Mouse (Mus musculus) lung, embryonic 14.5 days (tissue): ENCODE measurements around the gene Slc9a6. TPM values are rescaled to one million over a fixed set of nuclear protein-coding genes. Genes with fewer than 3 reads are reported as not detected.

Source experiments
- ATAC-seq: fragments of 200-750 bp; cut with Nextera tagmentation; 2 replicates; pipeline ENCODE4 v1.8.0; 2017; ENCODE audit warnings: mild to moderate bottlenecking, moderate TSS enrichment, moderate library complexity; ENCODE audit not compliant: insufficient read depth
- DNase-seq: peaks from one replicate; pipeline ENCODE4 v3.0.0-alpha.2; 2015
- H3K27ac ChIP-seq: fragments of 300-500 bp; sonication (generic); 2 replicates; pipeline ENCODE4 v1.5.1; 2014; ENCODE audit warnings: low read depth, mild to moderate bottlenecking, moderate library complexity
- H3K27me3 ChIP-seq: fragments of 300-500 bp; sonication (generic); 2 replicates; pipeline ENCODE4 v1.6.1; 2014; ENCODE audit warnings: low read length, control low read depth; ENCODE audit not compliant: insufficient read depth
- H3K36me3 ChIP-seq: fragments of 300-500 bp; sonication (generic); 2 replicates; pipeline ENCODE4 v1.6.1; 2014; ENCODE audit warnings: control low read depth; ENCODE audit not compliant: insufficient read depth
- H3K4me1 ChIP-seq: fragments of 300-500 bp; sonication (generic); 2 replicates; pipeline ENCODE4 v1.6.1; 2014; ENCODE audit warnings: antibody characterized with exemption, control low read depth; ENCODE audit not compliant: insufficient read depth
- H3K4me2 ChIP-seq: fragments of 300-500 bp; sonication (generic); 2 replicates; pipeline ENCODE4 v1.6.1; 2014; ENCODE audit warnings: mild to moderate bottlenecking
- H3K4me3 ChIP-seq: fragments of 300-500 bp; sonication (generic); 2 replicates; pipeline ENCODE4 v1.5.1; 2014; ENCODE audit warnings: low read depth, low read length
- H3K9ac ChIP-seq: fragments of 300-500 bp; sonication (generic); 2 replicates; pipeline ENCODE4 v1.6.1; 2014
- H3K9me3 ChIP-seq: fragments of 300-500 bp; sonication (generic); 2 replicates; pipeline ENCODE4 v1.6.1; 2016; ENCODE audit warnings: low read depth, low read length, control low read depth
- CTCF ChIP-seq: IDR thresholded peaks from 2 replicates; pipeline ENCODE4 v1.5.1; 2016; ENCODE audit warnings: antibody characterized with exemption, low read depth
- WGBS: fragments of 180-500 bp; shearing (Covaris S2); extraction: QIAGEN DNeasy Blood & Tissue Kit; methylation state at CpG from one replicate; pipeline ENCODE4 v1.1.7; 2014; 5-methylcytosine and 5-hydroxymethylcytosine counted together
- polyA plus RNA-seq: library from polyadenylated mRNA; unstranded; fragments of >200 nt; fragmentation: Nextera tagmentation; extraction: Ambion mirVana; gene quantifications from 2 replicates; pipeline ENCODE4 v1.2.1, GENCODE M21; 2014

The Slc9a6 gene
- polyA plus RNA-seq: 8.7 and 8.9 TPM in 2 replicates

GRCm38 (mm10) chrX:56609623-56610317 lies at the start of gene Slc9a6:
Gene Slc9a6 (plus strand): TSS chrX:56609757.
- peak within 1 kb of the TSS; percentile 62 for H3K9ac ChIP-seq
- H3K36me3 ChIP-seq: no peaks in the 10 kb centered on the region
- no peaks in the 10 kb centered on the region for H3K27me3 ChIP-seq
- TF ChIP-seq CTCF: no peak
- H3K4me3 ChIP-seq: peak within 1 kb of the TSS; percentile 56
- peak within 1 kb of the TSS; percentile 76; the same call in 1 of the 2 replicates for H3K27ac ChIP-seq
- ATAC-seq (peak; percentile 98), DNase-seq (peak; percentile 91)
- H3K4me1 ChIP-seq: no peaks in the 10 kb centered on the region
- 9% methylated on average over 29 of the region's 50 CpGs for WGBS
- no peaks in the 10 kb centered on the region for H3K9me3 ChIP-seq
- peak within 1 kb of the TSS; percentile 65 for H3K4me2 ChIP-seq

DNA sequence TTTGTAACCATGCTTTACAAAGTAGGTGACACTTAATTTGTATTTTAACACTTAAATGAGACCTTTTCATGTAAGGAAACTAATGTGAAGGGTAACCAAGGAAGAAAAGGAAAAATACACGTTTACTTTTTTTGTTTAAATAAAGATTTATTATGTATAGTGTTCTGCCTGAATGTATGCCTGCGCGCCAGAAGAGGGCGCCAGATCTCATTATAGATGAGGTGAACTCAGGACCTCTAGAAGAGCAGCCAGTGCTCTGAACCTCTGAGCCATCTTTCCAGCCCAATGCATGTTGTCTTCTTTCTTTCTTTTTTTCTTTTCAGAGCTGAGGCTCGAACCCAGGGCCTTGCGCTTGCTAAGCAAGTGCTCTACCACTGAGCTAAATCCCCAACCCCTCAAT lies 37.1 kb upstream of the Slc9a6 start:
- Histone ChIP-seq H3K4me2 (no peak overlapping the region), H3K9me3 (no peaks in the 10 kb centered on the region), H3K4me3 (no peak overlapping the region), H3K4me1 (no peaks in the 10 kb centered on the region), H3K27me3 (no peaks in the 10 kb centered on the region), H3K27ac (no peak overlapping the region), H3K9ac (no peak overlapping the region), H3K36me3 (no peaks in the 10 kb centered on the region)
- TF ChIP-seq CTCF: peak; percentile 50
- peak; percentile 52 for DNase-seq
- ATAC-seq: no peak
- 20% methylated on average over 6 of the region's 6 CpGs for WGBS

DNA sequence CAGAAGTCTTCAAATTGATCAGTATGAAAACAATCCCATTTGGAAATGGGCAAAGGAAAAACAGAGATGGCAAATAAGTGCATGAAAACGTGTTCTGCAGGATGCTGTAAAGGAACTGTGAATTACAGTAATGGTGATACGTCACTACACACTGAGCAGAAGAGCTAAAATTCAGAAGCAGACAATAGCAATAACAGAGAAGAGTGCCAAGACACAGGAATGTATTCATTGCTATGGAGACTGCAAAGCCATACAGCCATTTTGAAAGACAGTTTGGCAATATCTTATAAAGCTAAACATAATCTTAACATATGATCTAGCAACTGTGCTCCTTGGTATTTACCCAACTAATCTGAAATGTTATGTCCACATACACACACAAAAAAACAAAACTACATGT lies 31.4 kb upstream of the Slc9a6 start:
- no peaks in the 10 kb centered on the region for H3K4me1 ChIP-seq
- no peak overlapping the region for H3K9ac ChIP-seq
- DNase-seq: no peak
- H3K27me3 ChIP-seq: no peaks in the 10 kb centered on the region
- no peak for TF ChIP-seq CTCF
- H3K4me3 ChIP-seq: no peak overlapping the region
- no peak for ATAC-seq
- H3K27ac ChIP-seq: no peak overlapping the region
- no peak overlapping the region for H3K4me2 ChIP-seq
- 69% methylated on average over 2 of the region's 2 CpGs for WGBS
- no peaks in the 10 kb centered on the region for H3K36me3 ChIP-seq
- H3K9me3 ChIP-seq: no peaks in the 10 kb centered on the region

- peak; percentile 34 for DNase-seq
- H3K27me3 ChIP-seq: no peaks in the 10 kb centered on the region
- H3K27ac ChIP-seq: no peak overlapping the region
- H3K9me3 ChIP-seq: no peaks in the 10 kb centered on the region
- peak overlapping the region; percentile 59 for H3K4me2 ChIP-seq
- peak overlapping the region; percentile 64 for H3K4me3 ChIP-seq
- peak; percentile 20; the same call in 1 of the 2 replicates for TF ChIP-seq CTCF
- ATAC-seq: peak; percentile 73
- WGBS: 7% methylated on average over 22 of the region's 25 CpGs
- H3K4me1 ChIP-seq: no peaks in the 10 kb centered on the region
- peak overlapping the region; percentile 79 for H3K9ac ChIP-seq
- H3K36me3 ChIP-seq: peaks cover 3% of the 10 kb centered on the region; the same call in 1 of the 2 replicates
Measured at GRCm38 (mm10) chrX:56597219-56597886, 12.2 kb upstream of the Slc9a6 start.

DNA sequence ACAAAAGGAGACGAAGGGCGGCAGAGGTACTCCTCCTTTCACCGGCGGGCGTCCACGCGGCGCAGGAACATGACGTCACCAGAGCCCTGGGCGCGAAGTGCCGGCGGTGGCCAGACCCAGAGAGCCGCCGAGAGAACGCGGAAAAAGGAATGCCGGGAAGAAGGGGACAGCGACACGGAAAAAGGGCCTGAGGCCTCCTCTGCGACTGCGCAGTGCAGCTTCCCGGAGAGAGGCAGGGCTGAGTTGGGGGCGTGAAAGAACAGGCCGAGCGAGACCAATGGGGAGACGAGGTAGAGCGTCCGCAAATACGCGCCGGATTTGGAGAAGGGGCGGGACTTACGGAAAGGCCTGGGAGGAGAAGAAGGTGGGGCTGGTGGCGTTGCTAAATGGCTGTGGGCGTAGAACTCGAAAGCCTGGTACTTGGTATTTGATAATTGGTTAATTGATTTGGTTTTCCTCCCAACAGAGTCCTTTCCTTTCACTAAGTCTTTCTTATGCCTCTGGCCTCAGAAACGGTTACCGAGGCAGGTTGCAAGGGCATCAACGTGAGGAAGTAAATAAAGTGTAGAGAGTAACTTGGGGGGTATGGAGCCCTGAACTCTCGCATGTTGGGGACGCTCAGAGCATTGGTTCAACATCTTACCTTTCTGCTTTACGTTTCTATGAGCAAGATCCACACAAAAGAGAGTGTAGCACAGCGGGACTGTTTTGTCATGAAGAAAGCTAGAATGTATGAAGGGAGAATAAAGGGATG lies 11.5 kb upstream of the Slc9a6 start, which contains the start of gene Mmgt1:
TSS of gene Mmgt1 (minus strand) at position 183 of the 754 bp plus-strand sequence.
- Histone ChIP-seq H3K4me2 (peak within 1 kb of the TSS; percentile 59), H3K9me3 (no peaks in the 10 kb centered on the region), H3K27ac (no peak within 1 kb of the TSS), H3K36me3 (peaks cover 3% of the 10 kb centered on the region; the same call in 1 of the 2 replicates), H3K4me3 (peak within 1 kb of the TSS; percentile 64), H3K27me3 (no peaks in the 10 kb centered on the region), H3K4me1 (no peaks in the 10 kb centered on the region), H3K9ac (peak within 1 kb of the TSS; percentile 79)
- 10% methylated on average over 36 of the region's 44 CpGs for WGBS
- peak; percentile 94 for DNase-seq
- TF ChIP-seq CTCF: no peak
- peak; percentile 99 for ATAC-seq

DNA sequence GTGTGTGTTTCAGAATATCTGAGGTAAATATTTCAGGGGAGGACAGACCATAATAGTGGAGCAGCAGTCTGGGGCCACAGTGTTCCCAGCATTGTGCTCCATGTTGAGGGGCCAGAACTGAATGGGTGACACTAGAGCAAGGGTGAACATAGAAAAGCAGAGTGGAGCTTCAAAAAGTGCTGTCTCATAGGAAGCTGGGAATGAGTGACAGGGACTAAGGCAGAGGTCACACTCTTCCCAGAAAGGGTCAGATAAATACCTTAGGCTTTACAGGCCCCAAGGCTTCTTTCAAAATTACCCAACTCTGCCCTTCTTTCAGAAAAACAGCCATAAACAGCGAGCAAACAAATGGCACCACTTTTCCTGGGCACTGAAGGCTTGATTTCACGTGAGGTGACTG lies 3.0 kb upstream of the Slc9a6 start:
- no peak for TF ChIP-seq CTCF
- WGBS: 61% methylated on average over 2 of the region's 2 CpGs
- Histone ChIP-seq H3K4me2 (no peak overlapping the region), H3K9ac (no peak overlapping the region), H3K9me3 (no peaks in the 10 kb centered on the region), H3K36me3 (no peaks in the 10 kb centered on the region), H3K27ac (no peak overlapping the region), H3K4me3 (no peak overlapping the region), H3K27me3 (no peaks in the 10 kb centered on the region), H3K4me1 (no peaks in the 10 kb centered on the region)
- DNase-seq: no peak
- no peak for ATAC-seq
